Mouse (Mus musculus): ENCODE measurements at regions not wholly inside any gene's neighbourhood (a gene's known extent, or its start where the extent isn't known, plus 50 kb on each side); places are given as distances from the start of the nearest gene placed in this dataset.

DNA sequence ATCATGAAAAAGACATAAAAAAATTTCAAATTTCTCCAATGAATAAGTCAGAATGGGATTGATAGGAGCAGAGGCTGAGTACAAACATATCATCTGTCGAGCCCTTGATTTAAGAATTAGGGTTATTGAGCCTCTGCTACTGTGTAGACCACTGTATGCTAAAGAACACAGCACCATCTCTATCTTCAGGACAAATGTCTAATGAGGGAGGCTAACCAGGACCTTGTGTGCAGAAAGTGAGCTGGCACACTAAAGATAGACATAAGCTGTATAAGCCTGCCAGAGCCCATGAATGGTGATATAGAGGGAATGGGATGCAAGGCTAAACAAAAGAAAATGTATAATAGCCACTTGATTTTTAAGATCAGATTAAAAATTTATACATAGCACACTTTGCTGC is 502.2 kb upstream of the Luzp2 start:
- DNase-seq (ENCODE audit: low read depth, low spot score), result no peak

DNA sequence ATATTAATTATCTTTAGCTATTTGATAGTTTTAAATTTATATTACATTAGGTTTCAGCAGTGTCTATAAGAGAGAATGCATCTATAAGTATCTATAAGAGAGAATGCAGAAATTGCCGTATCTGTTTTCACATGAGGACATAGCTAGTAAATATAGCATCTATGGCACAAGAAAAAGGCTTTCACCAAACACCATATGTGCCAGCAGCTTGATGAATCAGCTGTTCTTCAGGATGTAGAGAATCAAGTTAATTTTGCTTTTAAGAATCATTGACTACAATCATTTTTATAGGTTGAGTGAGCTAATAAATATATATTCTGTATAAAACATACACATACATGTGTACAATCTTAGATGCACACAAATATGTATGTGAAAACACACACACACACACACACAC is 500.4 kb upstream of the Luzp2 start:
- peak; percentile 43 for DNase-seq (ENCODE audit: low read depth, low spot score)

DNA sequence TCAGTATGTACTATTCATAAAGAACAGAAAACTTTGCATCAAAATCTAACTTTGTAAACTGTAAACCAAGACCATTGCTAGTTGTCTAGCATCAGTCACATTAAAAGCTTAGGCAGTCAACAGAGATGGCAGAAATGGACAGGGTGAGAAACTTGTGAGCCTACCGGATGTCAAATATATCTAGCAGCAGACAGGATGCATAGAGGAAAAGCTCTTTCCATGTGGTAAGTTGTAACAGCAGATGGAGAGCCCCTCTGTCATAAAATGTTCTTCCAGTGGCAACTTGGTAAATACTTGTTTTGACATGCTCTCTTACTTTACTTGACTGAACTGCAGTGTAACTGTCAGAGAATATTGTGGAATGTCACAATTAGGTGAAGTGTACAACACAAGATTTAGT is 494.8 kb upstream of the Luzp2 start:
- DNase-seq (ENCODE audit: low read depth, low spot score), result no peak
